Mouse (Mus musculus): ENCODE measurements around the gene Vegfc. TPM values are rescaled to one million over a fixed set of nuclear protein-coding genes. Genes with fewer than 3 reads are reported as not detected.
A peak's percentile ranks its signal among the peaks of the same experiment; 100 is the strongest.

Vegfc gene
- total RNA-seq, 2 experiments from 2014 or later = 3.3 to 4.3 TPM

GRCm38 (mm10) chr8:54216250-54216649, 138.8 kb downstream of the Vegfc start:
- intact Hi-C loops (cut with DNase I) = no loop called here
- TF ChIP-seq CTCF (IDR thresholded peaks at IDR 0.05) = no peak
- no peak overlapping the region for H3K27ac ChIP-seq
- H3K4me3 ChIP-seq = no peak overlapping the region
- no peak for DNase-seq (ENCODE audit: extremely low spot score in 1 of 2, low spot score in 2 of 2)

GRCm38 (mm10) chr8:54228801-54229204, 151.4 kb downstream of the Vegfc start:
- no peak for DNase-seq (ENCODE audit: extremely low spot score in 1 of 2, low spot score in 2 of 2)
- Histone ChIP-seq H3K27ac (peak overlapping the region; percentile 4; the same call in 1 of the 2 replicates), H3K4me3 (no peak overlapping the region)
- no peak for TF ChIP-seq CTCF (IDR thresholded peaks at IDR 0.05)
- intact Hi-C loops (cut with DNase I) = no loop called here

GRCm38 (mm10) chr8:54230638-54231037, 153.2 kb downstream of the Vegfc start:
- Histone ChIP-seq H3K27ac (no peak overlapping the region), H3K4me3 (no peak overlapping the region)
- TF ChIP-seq CTCF (IDR thresholded peaks at IDR 0.05) = no peak
- DNase-seq (ENCODE audit: extremely low spot score in 1 of 2, low spot score in 2 of 2) = no peak
- intact Hi-C loops (cut with DNase I) = no loop called here

GRCm38 (mm10) chr8:54233316-54233715, 155.9 kb downstream of the Vegfc start:
- intact Hi-C loops (cut with DNase I) = no loop called here
- H3K27ac ChIP-seq = no peak overlapping the region
- no peak for TF ChIP-seq CTCF (IDR thresholded peaks at IDR 0.05)

More at GRCm38 (mm10) chr8:54233316-54233715, 155.9 kb downstream of the Vegfc start:
- no peak overlapping the region for H3K4me3 ChIP-seq
- no peak for DNase-seq (ENCODE audit: extremely low spot score in 1 of 2, low spot score in 2 of 2)

Data from left cerebral cortex, adult 2 months (tissue).